Mouse (Mus musculus) limb, embryonic 14.5 days (tissue): ENCODE measurements at regions not wholly inside any gene's neighbourhood (a gene's known extent, or its start where the extent isn't known, plus 50 kb on each side); places are given as distances from the start of the nearest gene placed in this dataset.
"Not testable (repeated sequence)": the region's sequence is repeated elsewhere in the genome, so short reads cannot be mapped to it uniquely, and the experiment has no call there.

Experiments used
- ATAC-seq: fragments of 200-750 bp; cut with Nextera tagmentation; 2 replicates; pipeline ENCODE4 v1.8.0; 2017; ENCODE audit warnings: low read depth, moderate number of reproducible peaks, moderate TSS enrichment; ENCODE audit not compliant: low FRiP score
- DNase-seq: peaks from one replicate; pipeline ENCODE4 v3.0.0-alpha.2; 2015; ENCODE audit warnings: low spot score
- H3K27ac ChIP-seq: fragments of 300-500 bp; sonication (generic); replicated peaks from 2 replicates; pipeline ENCODE4 v1.5.1; 2014; ENCODE audit warnings: low read depth, mild to moderate bottlenecking, low read length, moderate library complexity, mixed read lengths
- H3K27me3 ChIP-seq: fragments of 300-500 bp; sonication (generic); 2 replicates; pipeline ENCODE4 v1.6.1; 2014; ENCODE audit warnings: low read length, mixed read lengths; ENCODE audit not compliant: control insufficient read depth, insufficient read depth
- H3K36me3 ChIP-seq: fragments of 300-500 bp; sonication (generic); 2 replicates; pipeline ENCODE4 v1.6.1; 2014; ENCODE audit warnings: mild to moderate bottlenecking, low read length, moderate library complexity, mixed read lengths; ENCODE audit not compliant: control insufficient read depth, insufficient read depth
- H3K4me1 ChIP-seq: fragments of 300-500 bp; sonication (generic); 2 replicates; pipeline ENCODE4 v1.6.1; 2014; ENCODE audit warnings: antibody characterized with exemption, low read length, mixed read lengths; ENCODE audit not compliant: control insufficient read depth, insufficient read depth
- H3K4me2 ChIP-seq: fragments of 300-500 bp; sonication (generic); replicated peaks from 2 replicates; pipeline ENCODE4 v1.6.1; 2014; ENCODE audit warnings: low read depth, mild to moderate bottlenecking, low read length, moderate library complexity; ENCODE audit not compliant: severe bottlenecking
- H3K4me3 ChIP-seq: fragments of 300-500 bp; sonication (generic); replicated peaks from 2 replicates; pipeline ENCODE4 v1.5.1; 2014; ENCODE audit warnings: low read length
- H3K9ac ChIP-seq: fragments of 300-500 bp; sonication (generic); 2 replicates; pipeline ENCODE4 v1.6.1; 2014; ENCODE audit warnings: mild to moderate bottlenecking, low read depth, low read length, moderate library complexity; ENCODE audit not compliant: severe bottlenecking
- H3K9me3 ChIP-seq: fragments of 300-500 bp; sonication (generic); 2 replicates; pipeline ENCODE4 v1.6.1; 2016; ENCODE audit warnings: low read length; ENCODE audit not compliant: control insufficient read depth
- POLR2A ChIP-seq: fragments of 200-500 bp; IDR thresholded peaks from 2 replicates; pipeline ENCODE4 v1.8.0; 2012; ENCODE audit warnings: inconsistent platforms, mild to moderate bottlenecking, moderate library complexity, borderline replicate concordance; ENCODE audit not compliant: insufficient read depth, insufficient read length; ENCODE audit errors: extremely low read depth
- WGBS: fragments of 180-500 bp; shearing (Covaris S2); extraction: QIAGEN DNeasy Blood & Tissue Kit; methylation state at CpG from one replicate; pipeline ENCODE4 v1.1.7; 2014; 5-methylcytosine and 5-hydroxymethylcytosine counted together

GRCm38 (mm10) chr2:107935336-107935735 is 644.9 kb downstream of the Kcna4 start:
- H3K36me3 ChIP-seq: no peaks in the 10 kb centered on the region
- H3K4me3 ChIP-seq: no peak overlapping the region
- no peaks in the 10 kb centered on the region for H3K4me1 ChIP-seq
- TF ChIP-seq POLR2A: no peak
- DNase-seq: no peak
- H3K4me2 ChIP-seq: no peak overlapping the region
- ATAC-seq: no peak
- no peak overlapping the region for H3K27ac ChIP-seq
- no peaks in the 10 kb centered on the region for H3K9me3 ChIP-seq
- H3K9ac ChIP-seq: no peak overlapping the region
- H3K27me3 ChIP-seq: no peaks in the 10 kb centered on the region
- 23% methylated on average over 2 of the region's 2 CpGs for WGBS

GRCm38 (mm10) chr2:107935775-107936174 is 645.3 kb downstream of the Kcna4 start:
- Histone ChIP-seq H3K9ac (no peak overlapping the region), H3K9me3 (no peaks in the 10 kb centered on the region), H3K27me3 (no peaks in the 10 kb centered on the region), H3K4me2 (no peak overlapping the region), H3K36me3 (no peaks in the 10 kb centered on the region), H3K4me3 (no peak overlapping the region), H3K4me1 (no peaks in the 10 kb centered on the region), H3K27ac (no peak overlapping the region)
- ATAC-seq (no peak), DNase-seq (no peak)
- no peak for TF ChIP-seq POLR2A
- WGBS: 33% methylated on average over 2 of the region's 2 CpGs

- H3K9ac ChIP-seq: no peak overlapping the region
- H3K27me3 ChIP-seq: no peaks in the 10 kb centered on the region
- no peak overlapping the region for H3K4me3 ChIP-seq
- DNase-seq: no peak
- H3K4me2 ChIP-seq: no peak overlapping the region
- no peak for TF ChIP-seq POLR2A
- H3K36me3 ChIP-seq: no peaks in the 10 kb centered on the region
- no peak overlapping the region for H3K27ac ChIP-seq
- no peaks in the 10 kb centered on the region for H3K9me3 ChIP-seq
- H3K4me1 ChIP-seq: no peaks in the 10 kb centered on the region
- no peak for ATAC-seq
Observed at GRCm38 (mm10) chr2:107941374-107941773, 650.9 kb downstream of the Kcna4 start.

- H3K9ac ChIP-seq: no peak overlapping the region
- no peak overlapping the region for H3K4me3 ChIP-seq
- H3K9me3 ChIP-seq: no peaks in the 10 kb centered on the region
- H3K27ac ChIP-seq: no peak overlapping the region
- WGBS: 9% methylated on average over 3 of the region's 3 CpGs
- no peak for ATAC-seq
- TF ChIP-seq POLR2A: no peak
- H3K4me1 ChIP-seq: no peaks in the 10 kb centered on the region
- H3K27me3 ChIP-seq: no peaks in the 10 kb centered on the region
- H3K36me3 ChIP-seq: no peaks in the 10 kb centered on the region
- DNase-seq: no peak
- H3K4me2 ChIP-seq: no peak overlapping the region
Observed at GRCm38 (mm10) chr2:107945837-107946451, 655.5 kb downstream of the Kcna4 start.

- H3K27ac ChIP-seq, H3K4me3 ChIP-seq, H3K27me3 ChIP-seq, H3K4me1 ChIP-seq, DNase-seq, H3K9ac ChIP-seq, H3K36me3 ChIP-seq, H3K9me3 ChIP-seq, H3K4me2 ChIP-seq, ATAC-seq: not testable (repeated sequence)
- 90% methylated on average over 8 of the region's 9 CpGs for WGBS
Observed at GRCm38 (mm10) chr2:107955608-107956127, 665.2 kb downstream of the Kcna4 start.

- ATAC-seq, H3K4me3 ChIP-seq, H3K4me2 ChIP-seq, H3K27ac ChIP-seq, H3K27me3 ChIP-seq, H3K9me3 ChIP-seq, H3K4me1 ChIP-seq, H3K36me3 ChIP-seq, H3K9ac ChIP-seq, DNase-seq: not testable (repeated sequence)
- WGBS: 88% methylated on average over 8 of the region's 8 CpGs
Observed at GRCm38 (mm10) chr2:107963921-107964320, 673.5 kb downstream of the Kcna4 start.
